Mouse (Mus musculus): Measurements from ENCODE around the gene Pnp2. TPM values are rescaled to one million over a fixed set of nuclear protein-coding genes. Genes with fewer than 3 reads are reported as not detected.

Pnp2 gene
- total and polyA plus RNA-seq, 2 experiments from 2014 or later: 1.1 to 1.4 TPM

GRCm38 (mm10) chr14:51007914-51008713, 52.3 kb downstream of the Pnp2 start:
- 79% methylated on average over 13 of the region's 13 CpGs for WGBS
- DNase-seq (ENCODE audit: low spot score): peak; percentile 14
- ATAC-seq (ENCODE audit: low FRiP score): no peak

GRCm38 (mm10) chr14:51008781-51009180, 53.0 kb downstream of the Pnp2 start:
- H3K4me3 ChIP-seq (ENCODE audit: low read depth, low read length): no peak overlapping the region
- no peaks in the 10 kb centered on the region for H3K9me3 ChIP-seq (ENCODE audit: low read length)
- no peak for TF ChIP-seq CTCF (IDR thresholded peaks at IDR 0.05)
- H3K9ac ChIP-seq (replicated peaks; ENCODE audit: low read length, poor library complexity, severe bottlenecking): no peak overlapping the region
- no peaks in the 10 kb centered on the region for H3K36me3 ChIP-seq (ENCODE audit: insufficient read depth, low read length)
- 83% methylated on average over 4 of the region's 4 CpGs for WGBS
- H3K4me2 ChIP-seq (ENCODE audit: low read depth, low read length, poor library complexity, severe bottlenecking): no peak overlapping the region
- DNase-seq (ENCODE audit: low spot score): no peak
- ATAC-seq (ENCODE audit: low FRiP score): no peak
- H3K27ac ChIP-seq (ENCODE audit: low read depth, low read length): no peak overlapping the region
- no peaks in the 10 kb centered on the region for H3K27me3 ChIP-seq (ENCODE audit: insufficient read depth, low read length)
- no peaks in the 10 kb centered on the region for H3K4me1 ChIP-seq (ENCODE audit: insufficient read depth, low read length)

More at GRCm38 (mm10) chr14:51007914-51008713, 52.3 kb downstream of the Pnp2 start:
- Histone ChIP-seq H3K4me2 (ENCODE audit: low read depth, low read length, poor library complexity, severe bottlenecking) (no peak overlapping the region), H3K4me1 (ENCODE audit: insufficient read depth, low read length) (no peaks in the 10 kb centered on the region), H3K4me3 (ENCODE audit: low read depth, low read length) (no peak overlapping the region), H3K9ac (replicated peaks; ENCODE audit: low read length, poor library complexity, severe bottlenecking) (no peak overlapping the region), H3K27me3 (ENCODE audit: insufficient read depth, low read length) (no peaks in the 10 kb centered on the region), H3K9me3 (ENCODE audit: low read length) (no peaks in the 10 kb centered on the region), H3K36me3 (ENCODE audit: insufficient read depth, low read length) (no peaks in the 10 kb centered on the region), H3K27ac (ENCODE audit: low read depth, low read length) (no peak overlapping the region)
- no peak for TF ChIP-seq CTCF (IDR thresholded peaks at IDR 0.05)

- no peak for TF ChIP-seq CTCF (IDR thresholded peaks at IDR 0.05)
- Histone ChIP-seq H3K27ac (ENCODE audit: low read depth, low read length) (no peak overlapping the region), H3K4me1 (ENCODE audit: insufficient read depth, low read length) (no peaks in the 10 kb centered on the region), H3K9me3 (ENCODE audit: low read length) (no peaks in the 10 kb centered on the region), H3K9ac (replicated peaks; ENCODE audit: low read length, poor library complexity, severe bottlenecking) (no peak overlapping the region), H3K27me3 (ENCODE audit: insufficient read depth, low read length) (no peaks in the 10 kb centered on the region), H3K4me2 (ENCODE audit: low read depth, low read length, poor library complexity, severe bottlenecking) (no peak overlapping the region), H3K4me3 (ENCODE audit: low read depth, low read length) (no peak overlapping the region), H3K36me3 (ENCODE audit: insufficient read depth, low read length) (no peaks in the 10 kb centered on the region)
- 91% methylated on average over 6 of the region's 6 CpGs for WGBS
- DNase-seq (ENCODE audit: low spot score) (no peak), ATAC-seq (ENCODE audit: low FRiP score) (no peak)
These were observed 53.8 kb downstream of the Pnp2 start for GRCm38 (mm10) chr14:51009572-51009971.

Other genes with a start within 250 kb of the Pnp2 start
- gene Olfr748, start 248.6 kb upstream of the Pnp2 start, total RNA-seq (2014; rRNA removed): not detected in 2 replicates
- not detected in 2 replicates for gene Olfr748, start 248.6 kb upstream of the Pnp2 start, polyA plus RNA-seq (2015; fragmentation: Nextera tagmentation; extraction: Ambion mirVana)
- not detected in 2 replicates for gene Olfr749, start 210.9 kb upstream of the Pnp2 start, total RNA-seq (2014; rRNA removed)
- not detected in 2 replicates for gene Olfr749, start 210.9 kb upstream of the Pnp2 start, polyA plus RNA-seq (2015; fragmentation: Nextera tagmentation; extraction: Ambion mirVana)
- gene Ttc5, start 170.5 kb upstream of the Pnp2 start, total RNA-seq (2014; rRNA removed): 83.9 and 109 TPM in 2 replicates
- gene Ttc5, start 170.5 kb upstream of the Pnp2 start, polyA plus RNA-seq (2015; fragmentation: Nextera tagmentation; extraction: Ambion mirVana): 93.1 and 97.8 TPM in 2 replicates
- gene Ccnb1ip1, start 148.3 kb upstream of the Pnp2 start, total RNA-seq (2014; rRNA removed): not detected in 2 replicates
- gene Ccnb1ip1, start 148.3 kb upstream of the Pnp2 start, polyA plus RNA-seq (2015; fragmentation: Nextera tagmentation; extraction: Ambion mirVana): not detected in 2 replicates
- 16.3 and 23.5 TPM in 2 replicates for gene Parp2, start 148.2 kb upstream of the Pnp2 start, total RNA-seq (2014; rRNA removed)
- 30.7 and 32.7 TPM in 2 replicates for gene Parp2, start 148.2 kb upstream of the Pnp2 start, polyA plus RNA-seq (2015; fragmentation: Nextera tagmentation; extraction: Ambion mirVana)
- 4.9 and 7.2 TPM in 2 replicates for gene Tep1, start 85.4 kb upstream of the Pnp2 start, total RNA-seq (2014; rRNA removed)
- gene Tep1, start 85.4 kb upstream of the Pnp2 start, polyA plus RNA-seq (2015; fragmentation: Nextera tagmentation; extraction: Ambion mirVana): 1.9 and 2.2 TPM in 2 replicates
- gene Klhl33, start 58.5 kb upstream of the Pnp2 start, total RNA-seq (2014; rRNA removed): 3.8 and 5.0 TPM in 2 replicates
- gene Klhl33, start 58.5 kb upstream of the Pnp2 start, polyA plus RNA-seq (2015; fragmentation: Nextera tagmentation; extraction: Ambion mirVana): 2.4 and 2.9 TPM in 2 replicates
- gene Osgep, start 31.1 kb upstream of the Pnp2 start, total RNA-seq (2014; rRNA removed): 43.7 and 83.3 TPM in 2 replicates
- 64.9 and 70.4 TPM in 2 replicates for gene Osgep, start 31.1 kb upstream of the Pnp2 start, polyA plus RNA-seq (2015; fragmentation: Nextera tagmentation; extraction: Ambion mirVana)
- 79.9 and 84.1 TPM in 2 replicates for gene Apex1, start 31.0 kb upstream of the Pnp2 start, total RNA-seq (2014; rRNA removed)
- 150 and 162 TPM in 2 replicates for gene Apex1, start 31.0 kb upstream of the Pnp2 start, polyA plus RNA-seq (2015; fragmentation: Nextera tagmentation; extraction: Ambion mirVana)
- gene Pip4p1, start 25.1 kb upstream of the Pnp2 start, total RNA-seq (2014; rRNA removed): 65.4 and 105 TPM in 2 replicates
- 98.4 and 99.4 TPM in 2 replicates for gene Pip4p1, start 25.1 kb upstream of the Pnp2 start, polyA plus RNA-seq (2015; fragmentation: Nextera tagmentation; extraction: Ambion mirVana)
- 18.8 and 35.9 TPM in 2 replicates for gene Pnp, start 24.9 kb upstream of the Pnp2 start, total RNA-seq (2014; rRNA removed)
- 12.5 and 14.4 TPM in 2 replicates for gene Pnp, start 24.9 kb upstream of the Pnp2 start, polyA plus RNA-seq (2015; fragmentation: Nextera tagmentation; extraction: Ambion mirVana)
- 0.82 and 8.3 TPM in 2 replicates for gene Gm49342, start 11.5 kb upstream of the Pnp2 start, total RNA-seq (2014; rRNA removed)
- 0.70 and 0.75 TPM in 2 replicates for gene Gm49342, start 11.5 kb upstream of the Pnp2 start, polyA plus RNA-seq (2015; fragmentation: Nextera tagmentation; extraction: Ambion mirVana)
- gene Rnase10, start 51.8 kb downstream of the Pnp2 start, total RNA-seq (2014; rRNA removed): not detected in 2 replicates
- 0.13 TPM in 1 of 2 replicates, not detected in the other for gene Rnase10, start 51.8 kb downstream of the Pnp2 start, polyA plus RNA-seq (2015; fragmentation: Nextera tagmentation; extraction: Ambion mirVana)
- gene Rnase9, start 85.9 kb downstream of the Pnp2 start, total RNA-seq (2014; rRNA removed): not detected in 2 replicates
- gene Rnase9, start 85.9 kb downstream of the Pnp2 start, polyA plus RNA-seq (2015; fragmentation: Nextera tagmentation; extraction: Ambion mirVana): not detected in 2 replicates
- gene Rnase11, start 94.2 kb downstream of the Pnp2 start, total RNA-seq (2014; rRNA removed): not detected in 2 replicates
- gene Rnase11, start 94.2 kb downstream of the Pnp2 start, polyA plus RNA-seq (2015; fragmentation: Nextera tagmentation; extraction: Ambion mirVana): not detected in 2 replicates
- not detected in 2 replicates for gene Rnase12, start 101.7 kb downstream of the Pnp2 start, total RNA-seq (2014; rRNA removed)
- gene Rnase12, start 101.7 kb downstream of the Pnp2 start, polyA plus RNA-seq (2015; fragmentation: Nextera tagmentation; extraction: Ambion mirVana): not detected in 2 replicates
- gene Olfr750, start 118.4 kb downstream of the Pnp2 start, total RNA-seq (2014; rRNA removed): 0.66 TPM in 1 of 2 replicates, not detected in the other
- gene Olfr750, start 118.4 kb downstream of the Pnp2 start, polyA plus RNA-seq (2015; fragmentation: Nextera tagmentation; extraction: Ambion mirVana): 0.02 and 0.07 TPM in 2 replicates
- gene Rnase4, start 135.1 kb downstream of the Pnp2 start, total RNA-seq (2014; rRNA removed): 27.2 and 29.3 TPM in 2 replicates
- gene Rnase4, start 135.1 kb downstream of the Pnp2 start, polyA plus RNA-seq (2015; fragmentation: Nextera tagmentation; extraction: Ambion mirVana): 14.9 and 15.1 TPM in 2 replicates
- gene Ang, start 135.2 kb downstream of the Pnp2 start, total RNA-seq (2014; rRNA removed): 2.1 and 3.2 TPM in 2 replicates
- 2.3 and 3.3 TPM in 2 replicates for gene Ang, start 135.2 kb downstream of the Pnp2 start, polyA plus RNA-seq (2015; fragmentation: Nextera tagmentation; extraction: Ambion mirVana)
- not detected in 2 replicates for gene Eddm3b, start 158.4 kb downstream of the Pnp2 start, total RNA-seq (2014; rRNA removed)
- 0.11 TPM in 1 of 2 replicates, not detected in the other for gene Eddm3b, start 158.4 kb downstream of the Pnp2 start, polyA plus RNA-seq (2015; fragmentation: Nextera tagmentation; extraction: Ambion mirVana)
- 1.3 and 2.5 TPM in 2 replicates for gene Rnase6, start 167.9 kb downstream of the Pnp2 start, total RNA-seq (2014; rRNA removed)
- gene Rnase6, start 167.9 kb downstream of the Pnp2 start, polyA plus RNA-seq (2015; fragmentation: Nextera tagmentation; extraction: Ambion mirVana): 1.9 and 2.5 TPM in 2 replicates
- 1.0 TPM in 1 of 2 replicates, not detected in the other for gene Rnase1, start 190.8 kb downstream of the Pnp2 start, total RNA-seq (2014; rRNA removed)
- gene Rnase1, start 190.8 kb downstream of the Pnp2 start, polyA plus RNA-seq (2015; fragmentation: Nextera tagmentation; extraction: Ambion mirVana): 0.34 and 0.78 TPM in 2 replicates
- not detected in 2 replicates for gene Rnase2b, start 206.3 kb downstream of the Pnp2 start, total RNA-seq (2014; rRNA removed)
- gene Rnase2b, start 206.3 kb downstream of the Pnp2 start, polyA plus RNA-seq (2015; fragmentation: Nextera tagmentation; extraction: Ambion mirVana): not detected in 2 replicates
- gene Ang2, start 243.2 kb downstream of the Pnp2 start, total RNA-seq (2014; rRNA removed): not detected in 2 replicates
- gene Ang2, start 243.2 kb downstream of the Pnp2 start, polyA plus RNA-seq (2015; fragmentation: Nextera tagmentation; extraction: Ambion mirVana): not detected in 2 replicates
- gene Ear14, start 247.4 kb downstream of the Pnp2 start, total RNA-seq (2014; rRNA removed): not detected in 2 replicates
- not detected in 2 replicates for gene Ear14, start 247.4 kb downstream of the Pnp2 start, polyA plus RNA-seq (2015; fragmentation: Nextera tagmentation; extraction: Ambion mirVana)